Mouse (Mus musculus) liver (tissue): Measurements from ENCODE around the gene Ptgfrn.

Source experiments
- DNase-seq: peaks from one replicate; pipeline ENCODE4 v3.0.0-alpha.2; 2020; ENCODE audit warnings: mixed read lengths

The Ptgfrn gene

DNA sequence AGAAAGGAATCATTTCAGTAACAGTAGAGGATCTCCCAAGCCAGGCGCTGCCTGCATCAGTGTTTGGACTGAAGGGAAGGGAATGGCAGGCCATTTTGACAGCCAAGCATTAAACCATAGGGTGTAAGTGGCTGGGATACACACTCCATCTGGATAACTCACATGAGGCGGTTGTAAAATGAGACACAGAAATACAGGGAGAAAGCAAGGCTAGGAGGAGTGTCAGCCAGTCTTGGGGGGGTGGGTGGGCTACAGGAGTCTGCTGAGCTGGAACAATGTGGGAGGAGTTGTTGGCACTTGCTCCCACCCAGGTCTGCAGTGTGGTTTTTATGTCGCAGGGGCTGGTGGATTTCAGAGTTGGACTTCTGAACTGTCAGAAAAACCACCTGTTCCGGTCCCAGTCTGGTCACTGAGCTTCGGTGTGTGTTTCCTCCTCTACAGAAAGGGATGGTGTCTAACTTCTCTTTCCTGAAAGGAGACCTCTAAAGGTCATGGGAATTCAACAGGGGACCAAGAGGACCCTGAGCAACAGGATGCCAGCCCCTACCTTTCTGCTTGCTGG lies 72.0 kb downstream of the Ptgfrn start:
- DNase-seq, result no peak

DNA sequence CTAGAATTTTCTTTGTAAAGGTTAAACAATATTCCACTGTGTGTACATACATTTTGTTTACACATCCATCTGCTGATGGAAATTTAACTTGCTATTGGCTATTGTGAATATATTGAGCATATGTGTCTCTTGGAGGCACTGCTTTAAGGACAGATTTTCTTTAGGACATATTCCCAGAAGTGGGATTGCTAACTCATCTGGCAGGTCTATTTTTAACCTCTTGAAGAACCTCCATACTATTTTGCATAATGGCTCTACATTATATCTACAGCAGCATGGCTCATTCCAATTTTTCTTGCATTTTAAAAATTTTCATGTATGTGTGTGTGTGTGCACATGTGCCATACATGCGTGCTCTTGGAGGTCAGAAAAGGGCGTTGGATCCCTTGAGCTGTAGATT lies 74.1 kb downstream of the Ptgfrn start:
- no peak for DNase-seq

DNA sequence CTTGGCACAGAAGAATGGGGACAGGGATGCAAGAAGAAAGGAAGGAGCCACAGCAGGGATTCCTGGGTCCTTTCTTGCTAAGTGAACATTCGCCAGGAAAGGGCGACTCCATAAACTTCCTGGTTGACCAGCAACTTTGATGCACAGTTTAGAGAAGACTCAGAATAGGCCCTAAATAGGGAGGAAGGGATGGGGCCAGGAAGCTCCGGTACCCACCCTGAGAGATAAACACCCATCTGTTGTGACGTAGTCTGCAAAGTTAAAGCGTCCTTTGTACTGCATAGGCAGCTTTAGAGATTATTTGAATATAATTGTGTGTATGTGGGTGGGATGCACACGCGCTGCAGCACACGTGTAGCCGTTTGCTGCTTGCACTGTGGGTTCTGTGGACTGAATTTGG lies 75.6 kb downstream of the Ptgfrn start:
- DNase-seq, result no peak

DNA sequence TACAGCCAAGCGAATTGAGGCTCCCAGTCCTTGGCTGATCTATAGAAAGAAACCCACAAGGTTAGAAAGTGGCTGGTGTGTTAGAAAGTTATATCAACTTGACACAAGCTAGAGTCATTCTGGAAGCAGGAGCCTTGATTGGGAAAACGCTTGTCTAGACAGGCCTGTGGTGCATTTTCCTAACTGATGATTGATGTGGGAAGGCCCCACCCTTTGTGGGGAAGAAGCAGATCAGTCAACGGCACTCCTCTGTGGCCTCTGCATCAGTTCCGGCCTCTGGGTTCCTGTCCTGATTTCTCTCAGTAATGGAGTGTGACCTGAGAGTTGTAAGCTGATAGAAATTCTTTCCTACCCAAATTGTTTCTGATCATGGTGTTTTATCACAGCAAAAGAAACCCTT lies 76.4 kb downstream of the Ptgfrn start:
- no peak for DNase-seq

DNA sequence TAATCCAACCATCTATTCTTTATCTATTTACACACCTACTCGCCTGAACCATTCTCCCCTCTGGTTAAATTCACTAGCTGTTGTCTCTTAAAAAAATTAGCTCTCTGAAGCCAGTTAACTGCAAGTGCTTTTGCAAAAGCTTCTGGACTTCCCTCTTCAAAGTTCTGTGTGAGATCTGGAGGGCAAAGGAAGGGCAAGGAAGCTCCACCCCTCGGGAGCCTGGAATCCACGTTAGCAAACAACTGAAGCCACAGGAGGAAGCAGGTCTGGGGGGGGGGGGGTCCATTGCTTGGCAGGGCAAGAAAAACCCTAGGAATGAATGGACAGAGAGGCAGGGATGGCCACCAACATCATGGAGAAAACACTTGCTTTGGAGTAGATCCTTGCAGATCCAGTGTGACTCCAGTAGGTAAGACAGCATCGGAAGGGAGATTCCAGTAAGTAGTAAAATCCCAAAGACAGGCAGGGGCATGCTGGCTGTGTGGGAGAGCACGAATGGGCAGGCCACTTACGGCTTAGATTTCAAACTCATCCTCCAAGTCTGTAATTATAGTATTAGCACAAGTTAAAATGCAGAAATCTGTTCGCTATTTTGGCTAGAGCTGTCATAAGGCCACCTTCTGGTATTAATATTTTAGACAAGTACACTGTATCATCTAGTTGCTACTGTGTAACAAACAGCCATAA lies 78.5 kb downstream of the Ptgfrn start:
- no peak for DNase-seq

DNA sequence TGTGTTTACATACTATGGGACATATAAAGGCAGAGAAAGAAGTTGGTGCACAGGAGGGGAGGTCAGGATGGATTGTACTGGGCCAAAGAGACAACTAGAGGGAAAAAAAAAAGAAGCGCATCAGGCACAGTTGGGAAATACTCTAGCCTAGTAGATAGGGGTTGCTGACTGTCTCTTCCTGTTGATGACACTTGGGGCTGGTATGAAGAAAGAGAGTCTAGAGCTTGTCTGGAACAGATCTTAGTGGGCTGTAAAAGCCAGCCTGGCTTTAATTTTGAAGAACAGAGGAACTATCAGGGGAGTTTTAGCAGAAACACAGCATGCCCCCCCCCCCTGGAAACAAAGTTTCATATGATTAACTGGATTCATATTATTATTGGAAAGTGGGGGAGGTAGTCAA lies 79.4 kb downstream of the Ptgfrn start:
- no peak for DNase-seq

DNA sequence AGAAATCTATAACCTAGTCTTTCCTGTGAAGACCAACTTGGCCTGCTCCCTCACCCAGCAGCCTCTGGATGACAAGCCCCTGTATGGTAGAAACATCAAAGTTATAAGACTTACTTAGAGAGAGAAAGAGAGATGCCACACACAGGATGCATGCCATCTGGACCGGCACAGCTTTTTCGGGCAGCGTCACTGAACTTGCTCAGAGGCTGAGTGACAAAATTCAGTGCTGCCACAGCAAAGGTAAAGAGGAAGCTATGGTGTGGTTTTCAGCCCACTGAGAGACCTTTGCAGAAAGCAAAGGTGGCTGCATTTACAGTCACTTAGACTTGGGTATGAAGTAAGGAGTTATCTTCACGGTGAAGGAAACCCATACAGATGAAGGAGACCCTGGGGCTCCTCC lies 80.7 kb downstream of the Ptgfrn start, which contains the start of gene Cd101:
TSS of gene Cd101 (minus strand) at position 218 of the 400 bp plus-strand sequence.
- no peak for DNase-seq

DNA sequence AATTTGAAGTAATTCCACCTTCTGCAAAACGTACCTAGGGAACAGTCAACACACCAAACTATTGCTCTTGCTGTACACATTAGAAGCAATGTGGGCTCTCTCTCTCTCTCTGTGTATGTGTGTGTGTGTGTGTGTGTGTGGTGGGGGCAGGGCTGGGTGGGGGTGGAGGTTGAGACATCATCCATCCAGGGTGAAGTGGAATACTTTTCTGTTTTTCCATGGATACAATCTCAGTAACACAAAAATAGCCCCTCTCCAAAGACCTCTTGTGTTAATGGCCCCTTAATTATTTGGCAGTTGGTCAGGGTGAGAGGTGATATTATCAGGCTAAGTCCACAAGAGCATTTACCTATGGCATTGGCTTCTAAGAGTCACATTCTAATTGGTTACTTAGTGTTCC lies 83.3 kb downstream of the Ptgfrn start:
- DNase-seq, result no peak

DNA sequence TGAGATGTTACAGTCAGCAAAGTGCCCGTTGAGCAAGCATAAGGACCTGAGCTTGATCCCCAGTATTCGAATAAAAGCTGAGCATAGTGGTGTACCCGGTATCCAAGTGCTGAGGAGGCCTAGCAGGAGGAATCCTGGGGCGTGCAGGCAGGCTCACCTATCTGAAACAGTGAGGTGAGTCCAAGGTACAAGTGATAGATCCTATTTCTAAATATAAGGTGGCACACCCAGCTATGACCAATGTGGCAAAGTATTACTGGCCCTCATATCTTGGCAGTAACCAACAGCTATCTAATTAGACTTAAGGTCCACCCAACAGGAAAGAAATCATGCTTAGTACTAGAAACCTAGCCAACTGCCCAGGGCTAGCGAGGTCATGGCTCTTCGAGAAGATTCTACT lies 87.1 kb downstream of the Ptgfrn start:
- DNase-seq, result no peak

DNA sequence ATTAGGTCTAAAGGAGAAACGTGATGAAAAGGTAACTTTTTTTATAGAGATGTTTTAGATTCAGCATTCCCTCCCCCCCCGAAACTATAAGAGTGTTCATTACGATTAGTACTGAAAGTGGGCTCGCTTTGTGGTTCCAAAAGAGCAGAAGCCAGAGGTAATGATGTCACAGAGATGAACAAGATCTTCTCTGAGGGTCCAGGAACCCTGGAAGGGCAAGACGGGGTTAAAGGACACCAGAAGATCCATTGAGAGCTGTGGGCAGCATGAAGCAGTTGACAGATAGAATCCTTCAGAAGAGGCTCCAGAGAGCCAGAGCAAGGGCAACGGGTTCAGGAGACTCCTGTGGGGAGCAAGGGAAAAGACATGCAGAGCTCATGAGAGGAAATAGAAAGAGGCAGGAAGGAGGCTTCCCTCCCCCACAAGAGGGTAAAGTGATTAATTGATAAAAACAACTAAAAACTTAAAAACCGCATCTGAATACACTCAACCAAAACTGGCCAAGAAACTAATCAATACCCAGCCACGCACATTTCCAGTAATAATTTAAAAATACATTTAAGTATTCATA lies 88.5 kb downstream of the Ptgfrn start:
- no peak for DNase-seq

DNA sequence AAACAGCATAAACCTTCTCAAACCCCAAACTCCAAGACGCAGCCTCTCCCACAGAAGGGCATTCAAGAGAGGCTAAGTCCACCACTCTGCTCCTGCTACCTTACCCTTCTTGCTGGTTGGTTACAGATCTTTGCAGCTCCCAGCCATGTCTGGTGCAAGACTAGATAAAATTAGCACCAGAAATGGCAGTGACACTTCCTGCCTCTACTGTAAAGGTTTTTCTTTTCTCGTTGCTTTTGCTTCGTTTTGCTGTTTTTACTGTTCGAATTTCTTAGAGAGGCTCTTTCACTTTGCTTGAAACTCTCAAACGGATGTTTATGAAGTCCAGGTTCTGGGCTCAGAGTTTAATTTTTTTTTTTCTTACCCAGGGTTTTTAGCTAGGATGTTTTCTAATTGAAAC lies 89.0 kb downstream of the Ptgfrn start:
- no peak for DNase-seq

DNA sequence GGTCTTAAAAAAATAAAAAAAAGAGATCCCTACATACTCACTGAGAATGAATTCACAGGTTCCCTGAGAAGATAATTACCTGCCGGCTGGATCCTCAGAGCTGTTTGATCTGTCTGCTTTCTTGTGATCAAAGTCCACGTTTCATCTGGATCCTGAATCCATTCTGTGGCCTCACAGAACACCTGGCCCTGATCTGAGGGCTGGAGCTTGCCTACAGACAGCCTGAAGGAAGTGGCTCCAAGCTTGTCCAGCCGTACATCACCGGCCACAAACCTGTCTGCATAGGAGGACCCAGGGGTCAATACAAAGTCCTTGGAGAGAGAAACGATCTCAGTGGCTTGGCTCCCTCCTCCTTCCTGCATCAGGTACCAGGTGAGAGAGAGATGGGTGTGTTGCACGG lies 91.6 kb downstream of the Ptgfrn start:
- no peak for DNase-seq

DNA sequence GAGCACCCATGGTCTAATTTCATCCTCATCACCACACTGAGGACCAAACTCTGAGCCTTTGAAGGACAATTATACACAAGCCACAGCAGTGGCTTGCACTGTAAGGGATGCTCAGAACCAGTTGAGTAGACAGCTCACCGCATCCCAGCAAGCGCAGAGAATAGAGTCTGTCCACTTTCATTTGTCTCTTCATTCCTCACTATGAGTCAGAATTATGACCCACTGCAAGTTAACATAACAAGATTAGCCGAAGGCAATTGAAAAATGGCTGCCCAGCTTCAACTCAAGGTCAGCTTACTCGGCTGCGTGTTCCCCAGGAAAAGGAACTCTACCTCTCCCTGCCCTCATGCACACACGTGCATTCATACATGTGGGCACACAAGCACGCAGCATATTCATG lies 94.0 kb downstream of the Ptgfrn start:
- DNase-seq, result no peak

DNA sequence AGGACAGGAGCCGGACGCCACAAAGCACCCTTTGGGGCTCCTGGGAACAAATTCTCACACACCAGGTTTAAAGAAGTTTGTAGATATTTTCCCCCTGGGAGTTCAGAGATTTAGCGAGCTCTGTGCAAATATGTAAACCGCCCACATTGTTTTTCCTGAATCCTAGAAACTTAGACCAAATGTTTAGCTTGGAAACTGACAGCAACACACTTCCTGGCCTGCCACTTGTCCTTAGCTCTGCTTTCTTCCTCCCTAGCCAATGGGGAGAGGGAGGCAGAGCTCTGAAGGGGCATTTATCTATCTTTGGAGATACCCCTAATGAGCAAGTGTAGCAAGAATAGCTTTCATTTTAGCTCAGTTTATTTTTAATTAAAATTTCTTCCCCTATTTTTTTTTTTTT lies 94.8 kb downstream of the Ptgfrn start:
- no peak for DNase-seq

DNA sequence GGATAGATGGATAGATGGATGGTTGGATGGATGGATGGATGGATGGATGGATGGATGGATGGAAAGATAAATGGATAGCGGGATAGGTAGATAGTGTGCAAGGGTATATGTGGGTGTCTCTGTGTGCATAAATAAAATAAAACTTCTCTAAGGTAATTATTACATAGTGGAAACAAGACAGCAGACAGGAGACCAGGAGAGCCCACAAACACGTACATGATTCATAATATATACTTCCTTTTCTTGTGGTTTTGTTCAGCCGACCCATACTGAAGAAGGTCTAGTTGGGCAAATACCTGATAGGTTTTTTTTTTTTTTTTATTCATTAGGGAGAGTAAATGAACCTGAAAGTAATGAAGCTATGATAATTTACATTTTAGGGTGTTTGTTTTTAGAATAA lies 96.5 kb downstream of the Ptgfrn start:
- no peak for DNase-seq

DNA sequence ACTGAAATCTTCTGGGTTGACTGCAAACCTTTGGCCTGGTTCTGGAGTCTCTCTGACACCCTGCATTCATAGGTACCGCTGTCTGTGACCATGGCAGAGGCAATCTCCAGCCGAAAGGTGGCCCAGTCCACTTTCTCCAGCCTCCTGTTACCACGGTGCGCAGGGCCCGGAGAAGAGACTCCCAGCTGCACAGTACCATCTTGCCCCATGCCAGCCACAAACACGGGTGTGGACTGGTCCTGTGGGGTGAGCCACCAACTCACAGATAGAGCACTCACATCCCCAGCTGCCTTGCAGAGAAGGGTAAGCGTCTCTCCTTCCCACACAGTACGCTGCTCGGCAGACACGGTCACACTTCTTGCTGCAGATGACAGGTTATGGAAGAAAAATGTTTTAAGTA lies 97.1 kb downstream of the Ptgfrn start:
- no peak for DNase-seq

DNA sequence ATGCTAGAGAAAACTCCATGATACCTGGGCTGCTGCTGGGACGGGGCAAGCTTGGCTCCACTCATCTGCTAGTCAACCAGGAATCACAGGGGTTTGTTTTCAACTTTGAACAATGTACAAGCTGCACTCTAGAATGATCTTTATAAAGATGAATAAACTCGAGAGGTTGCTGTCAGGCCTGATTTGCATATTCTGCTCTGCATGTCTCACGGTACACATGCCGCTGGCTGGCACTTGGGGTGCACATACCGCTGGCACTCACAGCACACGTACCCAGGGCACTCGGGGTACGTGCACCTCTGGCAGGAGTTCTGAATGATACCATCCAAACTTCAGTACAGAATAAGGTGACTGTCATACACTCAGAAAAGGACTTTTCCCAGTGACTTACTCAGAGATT lies 97.5 kb downstream of the Ptgfrn start:
- DNase-seq, result no peak

DNA sequence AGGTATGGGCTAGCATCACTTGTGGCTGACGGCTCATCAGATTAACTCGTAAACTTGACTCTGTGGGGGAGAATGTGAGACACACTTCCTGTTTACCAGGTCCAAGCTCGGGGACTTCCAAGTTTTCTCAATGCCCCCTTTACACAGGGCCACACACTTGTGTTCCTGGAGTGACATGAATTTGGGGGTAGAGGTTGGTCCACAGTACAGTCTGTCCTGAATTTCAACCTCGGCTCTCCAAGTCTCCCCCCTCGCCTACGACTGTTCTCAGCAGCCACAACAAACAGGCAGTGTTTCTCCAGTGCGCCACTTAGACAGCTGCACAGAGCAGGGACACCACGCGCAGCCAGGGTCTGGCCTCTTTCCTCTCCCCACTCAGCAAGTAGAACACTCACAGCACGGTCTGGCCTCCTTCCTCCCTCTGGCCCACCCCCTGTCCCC lies 97.9 kb downstream of the Ptgfrn start:
- no peak for DNase-seq

DNA sequence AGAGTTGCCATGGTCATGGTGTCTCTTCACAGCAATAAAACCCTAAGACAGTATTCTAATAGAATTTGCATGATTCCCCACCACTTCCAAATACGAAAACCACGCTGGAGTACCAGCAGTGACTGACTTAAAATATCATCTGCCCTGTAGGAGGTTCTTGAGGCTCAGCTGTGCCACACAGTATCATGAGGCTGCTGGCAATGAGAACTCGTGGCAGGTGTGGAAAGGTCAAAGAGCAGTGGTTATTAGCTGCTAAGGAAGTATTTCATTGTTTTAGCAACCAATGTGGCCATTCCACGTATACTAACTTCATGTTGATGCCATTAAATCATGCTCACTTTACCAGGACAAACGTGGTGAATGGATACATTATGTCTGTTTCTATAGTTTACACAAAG lies 98.9 kb downstream of the Ptgfrn start:
- DNase-seq, result no peak

DNA sequence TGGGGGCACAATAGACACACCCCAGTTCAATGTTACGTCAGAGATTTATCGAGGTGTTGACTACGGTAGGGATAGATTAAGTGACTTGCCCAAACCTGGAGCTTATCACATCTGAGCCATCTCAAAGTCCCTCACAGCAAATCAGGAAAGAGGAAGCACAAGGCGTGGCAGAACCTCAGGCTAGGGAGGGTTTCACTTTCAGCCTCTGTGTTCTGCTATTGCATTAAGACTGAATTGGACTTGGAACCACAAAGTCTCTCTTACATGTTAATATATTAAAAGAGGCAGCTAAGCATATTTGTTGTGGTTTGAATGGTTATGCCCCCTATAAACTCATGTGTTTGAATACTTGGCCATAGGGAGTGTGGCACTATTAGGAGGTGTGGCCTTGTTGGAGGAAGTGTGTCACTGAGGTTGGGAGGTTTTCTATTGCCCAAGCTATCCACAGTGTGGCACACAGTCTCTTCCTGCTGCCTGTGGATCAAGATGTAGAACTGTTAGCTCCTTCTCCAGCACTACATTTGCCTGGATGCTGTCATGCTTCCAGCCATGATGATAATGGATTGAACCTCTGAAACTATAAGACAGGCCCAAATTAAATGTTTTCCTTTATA lies 99.4 kb downstream of the Ptgfrn start:
- no peak for DNase-seq

DNA sequence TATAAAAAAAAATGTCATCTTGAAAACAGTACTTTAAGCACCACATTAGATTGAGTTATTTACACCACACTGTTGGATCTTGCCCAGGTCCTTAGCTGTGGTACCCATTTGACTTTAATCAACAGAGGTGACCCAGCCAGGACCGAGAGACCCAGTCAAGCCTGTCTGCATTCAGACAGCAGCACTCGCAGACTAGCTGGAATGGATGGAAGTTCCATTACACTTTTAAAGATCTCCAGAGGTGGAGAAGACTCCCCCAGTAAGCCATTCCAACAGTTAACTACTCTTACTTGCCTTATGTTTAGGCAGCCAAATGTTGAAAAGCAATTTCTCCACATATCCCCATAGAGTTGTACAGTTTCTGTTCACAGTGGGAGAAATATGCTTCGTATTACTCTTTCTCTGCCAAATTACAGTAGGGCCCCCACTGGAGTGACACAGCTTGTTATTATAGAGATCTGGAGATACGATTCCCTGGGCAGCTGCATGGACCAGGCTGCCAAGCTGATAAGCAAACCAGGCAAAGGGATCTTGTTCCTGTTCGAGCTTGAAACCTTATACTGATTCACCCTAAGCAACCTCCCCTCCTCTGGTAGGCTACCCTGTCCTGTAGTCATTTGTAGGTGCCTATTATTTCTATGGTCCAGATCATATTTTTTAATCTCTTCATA lies 102.8 kb downstream of the Ptgfrn start:
- DNase-seq, result no peak

DNA sequence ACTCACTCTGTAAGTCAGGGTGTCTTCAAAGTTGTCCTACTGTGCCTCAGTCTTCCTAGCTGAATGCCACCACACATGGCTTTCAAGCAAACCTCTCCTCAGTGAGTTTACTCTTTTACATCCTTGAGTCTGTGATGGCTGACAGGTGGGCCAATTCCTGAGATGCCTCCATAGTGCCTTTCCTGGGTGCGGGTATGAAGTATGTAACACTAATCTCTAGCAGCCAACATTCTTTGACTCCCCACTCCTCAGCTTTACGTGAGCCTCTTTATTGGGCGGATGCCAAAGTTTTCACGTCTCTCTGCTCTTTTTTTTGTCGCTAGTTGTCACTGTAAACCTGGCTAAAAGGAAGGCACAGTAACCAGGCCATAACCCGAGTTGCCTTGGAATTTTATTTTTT lies 104.7 kb downstream of the Ptgfrn start:
- DNase-seq, result no peak

DNA sequence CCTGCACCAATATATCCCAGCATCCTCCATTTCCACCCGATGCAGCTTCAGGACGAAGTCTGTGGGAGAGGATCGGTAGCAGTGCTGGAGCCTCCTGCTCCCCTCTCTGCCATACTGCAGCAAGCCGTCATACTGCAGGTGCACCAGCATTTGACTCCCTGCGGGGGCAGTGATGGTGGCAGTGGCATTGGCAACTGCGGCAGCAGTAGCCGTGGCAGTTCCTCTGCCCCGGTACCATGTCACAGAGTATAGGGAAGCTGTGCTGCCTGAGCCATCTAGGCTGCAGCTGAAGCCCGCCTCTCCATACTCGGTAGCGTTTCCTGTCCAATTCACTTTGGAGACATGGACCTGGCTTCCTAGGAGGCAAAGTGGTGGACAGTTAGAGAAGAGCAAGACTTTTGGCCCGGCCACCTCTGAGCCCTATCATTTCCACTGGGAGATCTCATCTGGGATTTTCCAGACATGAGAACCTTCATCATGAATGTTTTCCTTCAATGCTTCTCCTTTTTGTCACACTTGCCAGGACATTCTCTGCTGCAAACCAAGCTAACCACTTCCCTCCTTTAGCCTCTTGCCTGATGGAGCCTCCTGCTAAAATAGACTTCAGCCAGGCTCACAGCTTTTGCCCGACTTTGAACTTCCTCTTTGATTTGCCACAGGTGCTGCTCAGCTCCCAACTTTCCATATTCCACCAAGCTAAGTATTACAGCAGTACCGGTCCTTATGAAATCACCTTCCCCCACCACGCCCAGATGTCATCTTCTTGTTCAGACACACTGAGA lies 106.3 kb downstream of the Ptgfrn start:
- no peak for DNase-seq
